In genomic region chr6:140051476-140051875, GRCm38 (mm10) we compare ENCODE assay signal across 14 mouse cellular contexts. TPM values are rescaled to one million over a fixed set of nuclear protein-coding genes. Genes with fewer than 3 reads are reported as not detected.
DNase-seq lines count a peak whose midpoint lies in the region; ATAC-seq and TF ChIP-seq lines count a peak whose summit lies in the region.
"Had no signal": no experiment of that assay in that cellular context is flagged by ENCODE, and none has a peak within 500 bp of the region (broad histone marks: within the 10 kb centered on the region; RNA-seq: fewer than 3 reads in every experiment).

No protein-coding gene starts in this region.

- peak; percentile 56; the same call in 1 of the 2 replicates for ATAC-seq in kidney, embryonic 15.5 days (replicated peaks; ENCODE audit: low FRiP score)
- ATAC-seq in granulocyte monocyte progenitor cell, adult 5-6 weeks (replicated peaks; ENCODE audit: poor library complexity, severe bottlenecking), result no peak
- ATAC-seq in liver, postnatal 0 days, result no peak
- ATAC-seq: CD4-positive, CD25-positive, alpha-beta regulatory T cell, adult 4 months; Patski had no signal

- 63% methylated on average over 5 of the region's 5 CpGs for WGBS in kidney, adult 2 months
- WGBS in kidney, embryonic 15.5 days, result 54% methylated on average over 5 of the region's 5 CpGs
- 78% methylated on average over 5 of the region's 5 CpGs for whole genome bisulfite sequencing in liver, postnatal 0 days (ENCODE audit: insufficient replicate concordance)

- H3K27me3 ChIP-seq in kidney, adult 2 months (replicated peaks; ENCODE audit: control insufficient read depth, insufficient read depth, low read length), result no peaks in the 10 kb centered on the region
- no peaks in the 10 kb centered on the region for H3K27me3 ChIP-seq in kidney, embryonic 15.5 days
- no peaks in the 10 kb centered on the region for H3K27me3 ChIP-seq in liver, postnatal 0 days (ENCODE audit: insufficient read depth, low read length)
- H3K27me3 ChIP-seq: hindbrain, embryonic 15.5 days; Patski had no signal

- H3K9ac ChIP-seq in kidney, embryonic 15.5 days, result no peak overlapping the region
- no peak overlapping the region for H3K9ac ChIP-seq in liver, postnatal 0 days (replicated peaks)
- H3K9ac ChIP-seq: hindbrain, embryonic 15.5 days had no signal

- TF ChIP-seq CTCF in kidney, adult 2 months (conservative IDR thresholded peaks at IDR 0.05; ENCODE audit: insufficient read depth, insufficient read length, low read depth, low read length), result no peak
- no peak for TF ChIP-seq CTCF in liver, postnatal 0 days (IDR thresholded peaks at IDR 0.05; ENCODE audit: low read depth)

- no peaks in the 10 kb centered on the region for H3K4me1 ChIP-seq in kidney, adult 2 months (ENCODE audit: control insufficient read depth, insufficient read depth, low read length)
- H3K4me1 ChIP-seq in kidney, embryonic 15.5 days, result peaks cover 5% of the 10 kb centered on the region; the same call in 1 of the 2 replicates
- no peaks in the 10 kb centered on the region for H3K4me1 ChIP-seq in liver, postnatal 0 days (ENCODE audit: insufficient read depth)
- H3K4me1 ChIP-seq: hindbrain, embryonic 15.5 days had no signal

- no peaks in the 10 kb centered on the region for H3K9me3 ChIP-seq in kidney, embryonic 15.5 days (replicated peaks)
- no peaks in the 10 kb centered on the region for H3K9me3 ChIP-seq in liver, postnatal 0 days (ENCODE audit: low read length)
- H3K9me3 ChIP-seq: hindbrain, embryonic 15.5 days had no signal

- no peak overlapping the region for H3K4me2 ChIP-seq in kidney, embryonic 15.5 days
- H3K4me2 ChIP-seq in liver, postnatal 0 days (ENCODE audit: low read depth, low read length), result no peak overlapping the region
- H3K4me2 ChIP-seq: hindbrain, embryonic 15.5 days had no signal

- peak; percentile 24 for DNase-seq in kidney, adult 2 months
- DNase-seq in kidney, adult 18-20 months, result no peak
- DNase-seq in gastrocnemius, adult 8-10 months (ENCODE audit: low spot score in 2 of 2), result peak; percentile 24 to 49
- peak; percentile 54 for DNase-seq in lung, postnatal 25 days (ENCODE audit: low spot score)
- DNase-seq in liver, postnatal 0 days, result no peak
- DNase-seq in thymus, postnatal 0 days (ENCODE audit: low spot score), result no peak
- DNase-seq: cerebellum, adult 8-10 months had no signal

- H3K4me3 ChIP-seq in kidney, adult 2 months (ENCODE audit: insufficient read depth, low read depth, low read length), result no peak overlapping the region
- H3K4me3 ChIP-seq in kidney, embryonic 15.5 days (replicated peaks), result no peak overlapping the region
- H3K4me3 ChIP-seq in liver, postnatal 0 days (ENCODE audit: low read depth, low read length), result no peak overlapping the region
- H3K4me3 ChIP-seq: hindbrain, embryonic 15.5 days had no signal

- TF ChIP-seq POLR2A in kidney, adult 2 months (IDR thresholded peaks at IDR 0.05; ENCODE audit: low read depth, low read length), result no peak

- H3K27ac ChIP-seq in kidney, adult 2 months (ENCODE audit: insufficient read depth, low read depth, low read length), result no peak overlapping the region
- peak overlapping the region; percentile 30 for H3K27ac ChIP-seq in kidney, embryonic 15.5 days
- H3K27ac ChIP-seq in liver, postnatal 0 days (ENCODE audit: low read depth), result no peak overlapping the region
- H3K27ac ChIP-seq: hindbrain, embryonic 15.5 days; macrophage had no signal

- H3K36me3 ChIP-seq in kidney, adult 2 months (ENCODE audit: control insufficient read depth, insufficient read depth, low read length), result no peaks in the 10 kb centered on the region
- no peaks in the 10 kb centered on the region for H3K36me3 ChIP-seq in kidney, embryonic 15.5 days
- no peaks in the 10 kb centered on the region for H3K36me3 ChIP-seq in liver, postnatal 0 days (replicated peaks; ENCODE audit: insufficient read depth, low read length)
- H3K36me3 ChIP-seq: hindbrain, embryonic 15.5 days had no signal

- TF ChIP-seq EP300 in liver, postnatal 0 days (IDR thresholded peaks at IDR 0.05; ENCODE audit: low read depth), result no peak

RNA-seq across cellular contexts. Expression of gene Plcz1, which starts 10.2 kb away (rescaled TPM):
- 0.04 TPM in 1 of 2 replicates, not detected in the other for polyA plus RNA-seq in kidney, adult 2 months (2012; rRNA removed)
- not detected for total RNA-seq in gastrocnemius, adult 8-10 months (2022)
- not detected in 2 replicates for polyA plus RNA-seq in kidney, embryonic 15.5 days (2015; fragmentation: Nextera tagmentation; extraction: Ambion mirVana)
- not detected in 2 replicates for total RNA-seq in granulocyte monocyte progenitor cell, adult 5-6 weeks (2014; fragmentation: Nextera tagmentation)
- not detected in 2 replicates for total RNA-seq in granulocyte monocyte progenitor cell, adult 5-6 weeks (2017)
- not detected in 2 replicates for polyA plus RNA-seq in liver, postnatal 0 days (2015; fragmentation: Nextera tagmentation; extraction: Ambion mirVana)
- polyA plus RNA-seq in thymus, postnatal 0 days (2015; fragmentation: Nextera tagmentation; extraction: Ambion mirVana), result 0.18 and 0.20 TPM in 2 replicates
- total RNA-seq: adrenal gland, postnatal 4 days had no signal
- polyA plus RNA-seq: CD4-positive, CD25-positive, alpha-beta regulatory T cell, adult 4 months; macrophage; Patski had no signal

RNA-seq across cellular contexts. Expression of gene Capza3, which starts 10.4 kb away (rescaled TPM):
- polyA plus RNA-seq in kidney, adult 2 months (2012; rRNA removed), result 0.07 TPM in 1 of 2 replicates, not detected in the other
- total RNA-seq in gastrocnemius, adult 8-10 months (2022), result not detected
- polyA plus RNA-seq in kidney, embryonic 15.5 days (2015; fragmentation: Nextera tagmentation; extraction: Ambion mirVana), result not detected in 2 replicates
- total RNA-seq in granulocyte monocyte progenitor cell, adult 5-6 weeks (2014; fragmentation: Nextera tagmentation), result not detected in 2 replicates
- not detected in 2 replicates for total RNA-seq in granulocyte monocyte progenitor cell, adult 5-6 weeks (2017)
- not detected in 2 replicates for polyA plus RNA-seq in liver, postnatal 0 days (2015; fragmentation: Nextera tagmentation; extraction: Ambion mirVana)
- not detected in 2 replicates for polyA plus RNA-seq in thymus, postnatal 0 days (2015; fragmentation: Nextera tagmentation; extraction: Ambion mirVana)
- total RNA-seq: adrenal gland, postnatal 4 days had no signal
- polyA plus RNA-seq: CD4-positive, CD25-positive, alpha-beta regulatory T cell, adult 4 months; hindbrain, embryonic 15.5 days; macrophage; Patski had no signal

Comparison
In these comparisons a context has a peak if more than half of its experiments do, and no peak if none do; other contexts are left out.
1. DNase-seq: peak in kidney, adult 2 months (single experiment), gastrocnemius, adult 8-10 months (2 of 2) and lung, postnatal 25 days (single experiment); none in kidney, adult 18-20 months (single experiment), liver, postnatal 0 days (single experiment) and thymus, postnatal 0 days (single experiment).